Mouse (Mus musculus): ENCODE measurements around the gene Pkp4.
"Not testable (repeated sequence)": the region's sequence is repeated elsewhere in the genome, so short reads cannot be mapped to it uniquely, and the experiment has no call there.

Gene Pkp4

DNA sequence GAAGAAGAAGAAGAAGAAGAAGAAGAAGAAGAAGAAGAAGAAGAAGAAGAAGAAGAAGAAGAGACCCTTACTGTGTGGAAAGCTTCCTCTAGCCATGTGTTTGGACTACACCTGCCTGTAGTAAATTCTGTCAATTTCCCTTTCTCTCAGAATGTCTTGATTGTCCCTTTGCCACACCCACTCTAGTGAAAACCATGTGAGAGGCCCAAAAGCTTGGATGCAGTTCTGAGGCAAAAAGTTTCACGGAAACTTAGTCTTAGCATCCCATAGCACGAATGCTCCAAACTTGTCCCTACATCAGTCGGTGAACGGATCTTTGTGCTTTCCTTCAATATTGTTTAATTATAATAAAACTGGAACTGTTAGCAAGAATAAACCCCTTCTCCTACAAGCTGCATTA lies 234.0 kb downstream of the Pkp4 start:
- DNase-seq = no peak

DNA sequence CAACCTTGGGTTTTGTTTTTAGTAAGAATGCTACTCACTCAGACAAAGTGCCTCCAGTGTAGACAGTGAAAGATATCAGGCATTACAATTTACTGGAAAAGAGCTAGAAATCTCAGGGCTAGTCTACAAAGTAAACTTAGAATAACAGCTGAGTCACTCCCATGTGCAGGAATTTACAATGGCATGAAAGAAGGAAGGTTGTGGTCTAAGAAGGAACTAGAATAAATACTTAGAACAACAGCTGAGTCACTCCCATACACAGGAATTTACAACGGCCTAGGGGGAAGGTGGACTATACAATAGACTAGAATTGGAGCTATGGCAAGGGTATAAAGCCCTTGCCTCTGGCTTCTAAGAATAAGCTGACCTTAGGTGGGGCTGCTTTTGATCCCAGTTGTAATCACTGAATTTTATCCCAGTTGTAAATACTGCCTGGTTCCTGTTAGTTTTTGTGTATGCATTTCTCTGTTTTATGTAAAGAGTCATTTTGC lies 234.6 kb downstream of the Pkp4 start:
- not testable (repeated sequence) for DNase-seq

DNA sequence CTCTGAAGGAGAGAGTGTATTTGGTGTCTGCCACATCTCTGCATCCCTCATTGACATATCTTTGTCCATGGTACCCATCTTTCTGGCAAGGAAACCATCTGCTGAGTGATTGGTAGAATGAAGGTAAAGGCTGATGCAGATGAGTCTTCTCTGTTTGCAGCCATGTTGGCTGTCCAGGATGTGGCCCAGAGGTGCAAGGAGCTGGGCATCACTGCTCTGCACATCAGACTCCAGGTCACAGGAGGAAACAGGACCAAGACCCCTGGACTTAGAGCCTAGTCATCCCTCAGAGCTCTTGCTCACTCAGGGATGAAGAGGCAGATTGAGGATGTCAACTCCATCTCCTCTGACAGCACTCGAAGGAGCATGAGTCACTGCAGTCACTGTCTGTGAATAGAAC lies 235.9 kb downstream of the Pkp4 start:
- DNase-seq = peak; percentile 51

DNA sequence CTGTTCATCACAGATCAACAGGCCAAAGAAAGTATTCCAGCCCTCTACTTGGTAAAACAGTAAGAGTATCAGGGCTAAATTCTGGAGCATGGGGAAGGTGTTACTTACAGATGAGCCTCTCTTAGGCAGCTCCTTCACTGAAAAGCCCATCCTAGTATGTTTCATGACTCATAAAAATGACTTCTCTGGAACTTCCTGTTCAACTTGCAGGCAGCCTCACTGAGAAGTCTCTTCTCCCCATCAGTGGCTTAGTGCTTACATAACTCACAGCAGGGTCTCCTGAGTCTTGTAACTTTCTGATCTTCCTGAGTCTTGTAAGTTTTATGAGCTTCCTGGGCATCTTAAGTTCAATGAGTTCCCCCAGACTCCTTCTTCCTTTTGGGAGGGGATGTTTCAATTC lies 236.9 kb downstream of the Pkp4 start:
- DNase-seq = no peak

DNA sequence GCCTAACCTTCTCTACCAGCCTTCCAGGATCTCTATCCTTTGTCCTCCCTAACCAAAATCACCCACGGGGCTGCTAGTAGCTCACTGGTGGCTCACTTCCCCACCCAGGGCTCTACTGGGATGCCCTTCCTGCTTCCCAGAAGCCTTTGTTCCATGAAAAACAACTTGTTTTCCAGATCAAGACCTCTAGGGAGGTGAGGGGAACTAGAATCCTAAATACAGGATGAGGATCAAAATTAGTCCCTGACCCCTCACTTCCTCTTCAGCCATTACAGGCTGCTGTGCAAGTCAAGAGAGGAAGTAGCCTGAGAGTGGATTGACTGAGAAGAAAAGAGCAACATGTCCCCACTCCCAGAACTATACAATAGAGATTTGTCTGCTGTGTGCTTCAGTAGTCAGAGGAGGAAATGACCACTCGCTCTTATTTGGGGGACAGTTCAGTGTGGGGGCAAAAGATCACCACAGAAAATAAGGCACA lies 240.3 kb downstream of the Pkp4 start:
- peak; percentile 99 for DNase-seq

DNA sequence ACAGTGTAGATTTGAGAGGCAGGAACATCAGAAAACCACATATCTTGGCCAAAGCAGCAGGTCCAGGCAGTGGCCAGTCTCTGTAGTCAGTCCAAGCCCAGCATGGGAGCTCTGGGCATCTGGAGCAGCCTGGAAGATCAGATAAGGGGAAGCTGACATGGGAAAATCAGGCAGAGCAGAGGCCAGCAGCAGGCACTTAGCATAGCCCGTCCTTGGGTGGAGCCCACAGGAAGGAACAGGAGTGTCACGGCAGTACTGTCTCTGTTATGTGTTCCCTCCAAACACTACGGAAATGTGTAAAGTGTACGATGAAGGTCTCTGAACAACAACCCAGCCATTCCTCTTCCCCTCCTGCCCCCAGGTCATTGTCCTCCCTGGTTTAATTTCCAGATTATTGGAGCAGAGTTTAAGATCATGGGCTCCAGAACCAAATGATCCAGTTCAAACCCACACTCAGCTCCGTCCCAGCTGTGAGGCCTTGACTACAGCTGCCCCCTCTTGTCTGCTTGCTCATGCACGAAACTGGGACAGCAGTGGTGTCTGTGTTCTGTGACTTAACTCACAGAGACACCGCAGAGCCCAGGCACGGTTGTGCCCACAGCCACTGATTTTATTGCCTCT lies 241.3 kb downstream of the Pkp4 start:
- DNase-seq = peak; percentile 99

DNA sequence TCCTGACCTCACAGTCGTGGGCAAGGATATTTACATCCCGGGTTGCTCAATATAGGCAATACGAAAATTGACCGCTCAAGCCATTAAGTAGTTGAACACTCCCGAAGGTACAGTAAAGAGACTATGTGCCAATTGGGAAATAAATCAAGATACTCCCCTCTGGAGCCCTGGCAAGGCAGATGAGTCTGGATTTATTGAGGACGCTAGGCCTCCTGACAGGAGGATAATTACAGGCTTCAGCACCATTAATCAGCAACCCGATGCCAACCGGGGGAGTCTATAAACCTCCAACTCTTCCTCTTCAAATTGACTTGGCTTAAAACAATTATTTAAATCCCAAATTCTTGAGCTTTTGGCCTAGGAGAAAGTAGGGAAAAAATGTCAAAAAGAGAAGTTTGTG lies 243.4 kb downstream of the Pkp4 start:
- DNase-seq = no peak
